In the genomic region with DNA sequence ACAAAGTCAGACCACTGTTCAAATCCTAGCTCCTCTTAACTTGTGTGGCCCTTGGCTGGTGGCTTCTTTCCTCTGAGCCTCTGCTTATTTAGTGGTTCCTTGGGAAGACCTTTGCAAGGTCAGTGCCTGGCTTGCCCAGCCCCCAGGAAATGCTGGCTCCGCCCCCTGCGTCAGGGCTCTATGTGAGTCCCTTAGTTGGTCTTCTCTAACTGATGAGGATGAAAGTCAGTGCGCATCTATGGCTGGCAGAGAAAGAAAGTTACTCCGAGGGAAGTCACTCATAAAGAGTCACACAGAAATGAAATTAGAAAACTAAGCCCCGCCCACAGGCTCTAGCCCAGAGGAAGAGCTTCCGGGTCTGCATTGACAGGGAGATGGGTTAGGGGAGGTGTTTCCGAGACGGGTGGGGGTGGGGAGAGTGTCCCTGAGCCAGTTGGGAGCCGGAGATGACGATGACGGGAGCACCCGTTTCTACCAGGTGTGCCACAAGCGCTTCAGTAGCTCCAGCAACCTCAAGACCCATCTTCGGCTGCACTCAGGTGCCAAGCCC, we compare ENCODE assay signal across 12 mouse cellular contexts. TPM values are rescaled to one million over a fixed set of nuclear protein-coding genes. Genes with fewer than 3 reads are reported as not detected.
DNase-seq lines count a peak whose midpoint lies in the region; ATAC-seq and TF ChIP-seq lines count a peak whose summit lies in the region.
"Had no signal": no experiment of that assay in that cellular context is flagged by ENCODE, and none has a peak within 500 bp of the region (broad histone marks: within the 10 kb centered on the region; RNA-seq: fewer than 3 reads in every experiment).

No protein-coding gene starts in this region.

- no peak overlapping the region for H3K27ac ChIP-seq in heart, embryonic 12.5 days (ENCODE audit: poor library complexity, severe bottlenecking)
- peak overlapping the region; percentile 77 for H3K27ac ChIP-seq in spleen, adult 2 months (ENCODE audit: insufficient read depth, low read length)
- no peak overlapping the region for H3K27ac ChIP-seq in liver, embryonic 14.5 days

- WGBS in heart, embryonic 12.5 days: 20% methylated on average over 14 of the region's 14 CpGs
- WGBS in spleen, adult 2 months: 42% methylated on average over 14 of the region's 14 CpGs
- 15% methylated on average over 14 of the region's 14 CpGs for WGBS in liver, embryonic 14.5 days (ENCODE audit: insufficient replicate concordance)

- no peak for DNase-seq in heart, adult 11 months
- DNase-seq in spleen, adult 2 months (ENCODE audit: low read depth in 1 of 2, low spot score in 2 of 2): no peak
- DNase-seq in spleen, adult 18-20 months: no peak
- no peak for DNase-seq in liver, embryonic 14.5 days (ENCODE audit: low read depth in 3 of 3, low spot score in 3 of 3)
- DNase-seq in cerebellum, adult 9-11 months: no peak
- DNase-seq in right cerebral cortex, adult 2 months (ENCODE audit: low spot score in 2 of 2): no peak
- no peak for DNase-seq in layer of hippocampus, adult 9-10 months (ENCODE audit: low spot score)
- DNase-seq: adrenal gland, postnatal 25 days; B cell, adult 2 months; embryo, embryonic 11 days had no signal

- TF ChIP-seq EP300 in liver, embryonic 14.5 days (IDR thresholded peaks at IDR 0.05; ENCODE audit: low read depth): no peak

- no peaks in the 10 kb centered on the region for H3K36me3 ChIP-seq in heart, embryonic 12.5 days
- no peaks in the 10 kb centered on the region for H3K36me3 ChIP-seq in spleen, adult 2 months (ENCODE audit: control insufficient read depth, insufficient read depth, low read length)
- no peaks in the 10 kb centered on the region for H3K36me3 ChIP-seq in liver, embryonic 14.5 days (replicated peaks; ENCODE audit: control insufficient read depth, insufficient read depth, low read depth)

- H3K27me3 ChIP-seq in heart, embryonic 12.5 days (replicated peaks): peaks cover 47% of the 10 kb centered on the region
- H3K27me3 ChIP-seq in spleen, adult 2 months (ENCODE audit: control insufficient read depth, insufficient read depth, low read length): no peaks in the 10 kb centered on the region
- no peaks in the 10 kb centered on the region for H3K27me3 ChIP-seq in liver, embryonic 14.5 days (ENCODE audit: control insufficient read depth, insufficient read depth, low read length)

- peak overlapping the region; percentile 12 for H3K4me3 ChIP-seq in heart, embryonic 12.5 days
- peak overlapping the region; percentile 39 for H3K4me3 ChIP-seq in spleen, adult 2 months (ENCODE audit: extremely low read depth, insufficient read depth, insufficient read length)
- no peak overlapping the region for H3K4me3 ChIP-seq in liver, embryonic 14.5 days (ENCODE audit: insufficient read depth in 1 of 2, low read depth in 2 of 2, low read length in 2 of 2)

- H3K4me1 ChIP-seq in heart, embryonic 12.5 days (replicated peaks): 0 out of 2 replicates have a peak, but pooled peaks cover 4% of the 10 kb centered on the region
- peaks cover 10% of the 10 kb centered on the region; the same call in 1 of the 2 replicates for H3K4me1 ChIP-seq in spleen, adult 2 months (ENCODE audit: control insufficient read depth, insufficient read depth, insufficient read length)
- H3K4me1 ChIP-seq in liver, embryonic 14.5 days (replicated peaks; ENCODE audit: control insufficient read depth in 2 of 2, insufficient read depth in 2 of 2, low read length in 1 of 2): peaks cover 0 to 9% of the 10 kb centered on the region in 2 experiments; a peak in 3 of 4 replicates

- H3K9ac ChIP-seq in heart, embryonic 12.5 days: no peak overlapping the region
- H3K9ac ChIP-seq in liver, embryonic 14.5 days (replicated peaks): no peak overlapping the region

- H3K9me3 ChIP-seq in heart, embryonic 12.5 days (replicated peaks): no peaks in the 10 kb centered on the region
- H3K9me3 ChIP-seq in liver, embryonic 14.5 days (ENCODE audit: control insufficient read depth, low read length): no peaks in the 10 kb centered on the region

- no peak for TF ChIP-seq CTCF in spleen, adult 2 months (IDR thresholded peaks at IDR 0.05; ENCODE audit: extremely low read depth, insufficient read depth, insufficient read length, insufficient replicate concordance)
- TF ChIP-seq CTCF in liver, embryonic 14.5 days (IDR thresholded peaks at IDR 0.05; ENCODE audit: low read depth): no peak

- H3K4me2 ChIP-seq in heart, embryonic 12.5 days: peak overlapping the region; percentile 44
- H3K4me2 ChIP-seq in liver, embryonic 14.5 days (ENCODE audit: low read depth): peak overlapping the region; percentile 41

- no peak for TF ChIP-seq POLR2A in spleen, adult 2 months (IDR thresholded peaks at IDR 0.05; ENCODE audit: low read depth, low read length)

- ATAC-seq in heart, embryonic 12.5 days (ENCODE audit: insufficient number of reproducible peaks, low FRiP score): no peak
- no peak for ATAC-seq in liver, embryonic 14.5 days (ENCODE audit: insufficient read depth)

RNA-seq across cellular contexts. Expression of gene Crybg2, which starts 2.4 kb away (rescaled TPM):
- polyA plus RNA-seq in heart, embryonic 12.5 days (2016; fragmentation: Nextera tagmentation; extraction: Ambion mirVana): 0.41 and 0.51 TPM in 2 replicates
- polyA plus RNA-seq in spleen, adult 2 months (2012; rRNA removed): 4.3 and 5.3 TPM in 2 replicates
- polyA plus RNA-seq in liver, embryonic 14.5 days (2012; rRNA removed): 0.23 TPM in 2 replicates
- polyA plus RNA-seq in liver, embryonic 14.5 days (2014; fragmentation: Nextera tagmentation; extraction: Ambion mirVana): 0.42 and 0.67 TPM in 2 replicates

RNA-seq across cellular contexts. Expression of gene Zfp683, which starts 4.6 kb away (rescaled TPM):
- not detected in 2 replicates for polyA plus RNA-seq in heart, embryonic 12.5 days (2016; fragmentation: Nextera tagmentation; extraction: Ambion mirVana)
- 3.6 and 3.8 TPM in 2 replicates for polyA plus RNA-seq in spleen, adult 2 months (2012; rRNA removed)
- 0.03 and 0.06 TPM in 2 replicates for polyA plus RNA-seq in liver, embryonic 14.5 days (2012; rRNA removed)
- not detected in 2 replicates for polyA plus RNA-seq in liver, embryonic 14.5 days (2014; fragmentation: Nextera tagmentation; extraction: Ambion mirVana)

RNA-seq across cellular contexts. Expression of gene Cd52, which starts 36.6 kb away (rescaled TPM):
- 4.3 and 5.7 TPM in 2 replicates for polyA plus RNA-seq in heart, embryonic 12.5 days (2016; fragmentation: Nextera tagmentation; extraction: Ambion mirVana)
- polyA plus RNA-seq in spleen, adult 2 months (2012; rRNA removed): 400 and 461 TPM in 2 replicates
- 17.1 and 31.5 TPM in 2 replicates for polyA plus RNA-seq in liver, embryonic 14.5 days (2012; rRNA removed)
- 31.0 and 36.7 TPM in 2 replicates for polyA plus RNA-seq in liver, embryonic 14.5 days (2014; fragmentation: Nextera tagmentation; extraction: Ambion mirVana)

RNA-seq across cellular contexts. Expression of gene Lin28a, which starts 39.6 kb away (rescaled TPM):
- polyA plus RNA-seq in heart, embryonic 12.5 days (2016; fragmentation: Nextera tagmentation; extraction: Ambion mirVana): 0.64 and 0.99 TPM in 2 replicates
- polyA plus RNA-seq in spleen, adult 2 months (2012; rRNA removed): 0.11 and 0.42 TPM in 2 replicates
- 0.70 and 0.95 TPM in 2 replicates for polyA plus RNA-seq in liver, embryonic 14.5 days (2012; rRNA removed)
- polyA plus RNA-seq in liver, embryonic 14.5 days (2014; fragmentation: Nextera tagmentation; extraction: Ambion mirVana): 0.28 and 0.42 TPM in 2 replicates
- polyA plus RNA-seq: gonadal fat pad, adult 2 months had no signal

RNA-seq across cellular contexts. Expression of gene Ubxn11, which starts 44.1 kb away (rescaled TPM):
- polyA plus RNA-seq in heart, embryonic 12.5 days (2016; fragmentation: Nextera tagmentation; extraction: Ambion mirVana): 2.2 and 2.7 TPM in 2 replicates
- polyA plus RNA-seq in spleen, adult 2 months (2012; rRNA removed): 33.7 and 43.0 TPM in 2 replicates
- polyA plus RNA-seq in liver, embryonic 14.5 days (2012; rRNA removed): 1.4 TPM in 2 replicates
- 2.0 and 3.7 TPM in 2 replicates for polyA plus RNA-seq in liver, embryonic 14.5 days (2014; fragmentation: Nextera tagmentation; extraction: Ambion mirVana)

Comparison
In these comparisons a context has a peak if more than half of its experiments do, and no peak if none do; other contexts are left out.
1. H3K4me3 ChIP-seq: peak in heart, embryonic 12.5 days (single experiment) and spleen, adult 2 months (single experiment); none in liver, embryonic 14.5 days (0 of 2).
2. RNA of gene Cd52, which starts 36.6 kb away (polyA plus RNA-seq): 400 to 461 TPM in spleen, adult 2 months; 17.1 to 36.7 TPM in liver, embryonic 14.5 days and 4.3 to 5.7 TPM in heart, embryonic 12.5 days; every median in the first group is over 10 times any median in the second.